Mouse (Mus musculus): ENCODE measurements around the gene Spata31d1d. TPM values are rescaled to one million over a fixed set of nuclear protein-coding genes. Genes with fewer than 3 reads are reported as not detected.

The Spata31d1d gene
- polyA plus RNA-seq, 1 experiment from 2014 or later: not detected

- Histone ChIP-seq H3K4me1 (ENCODE audit: control insufficient read depth, insufficient read depth, low read length) (no peaks in the 10 kb centered on the region), H3K36me3 (ENCODE audit: control insufficient read depth, insufficient read depth, low read length) (no peaks in the 10 kb centered on the region), H3K9ac (ENCODE audit: low read depth, low read length) (peak overlapping the region; percentile 43; the same call in 1 of the 2 replicates), H3K4me3 (ENCODE audit: low read depth, low read length) (peak overlapping the region; percentile 16), H3K4me2 (peak overlapping the region; percentile 61), H3K27ac (ENCODE audit: low read depth, low read length) (peak overlapping the region; percentile 66; the same call in 1 of the 2 replicates), H3K9me3 (replicated peaks; ENCODE audit: control insufficient read depth, low read length) (no peaks in the 10 kb centered on the region), H3K27me3 (ENCODE audit: control insufficient read depth, insufficient read depth, low read length) (no peaks in the 10 kb centered on the region)
- 27% methylated on average over 13 of the region's 13 CpGs for WGBS (ENCODE audit: insufficient replicate concordance)
- ATAC-seq (replicated peaks; ENCODE audit: insufficient number of reproducible peaks, low FRiP score, low TSS enrichment): no peak
These were observed 43.2 kb downstream of the Spata31d1d start for GRCm38 (mm10) chr13:59688338-59688770.

GRCm38 (mm10) chr13:59685236-59685635, 46.3 kb downstream of the Spata31d1d start:
- H3K4me1 ChIP-seq (ENCODE audit: control insufficient read depth, insufficient read depth, low read length): peaks cover 4% of the 10 kb centered on the region; the same call in 1 of the 2 replicates
- no peaks in the 10 kb centered on the region for H3K9me3 ChIP-seq (replicated peaks; ENCODE audit: control insufficient read depth, low read length)
- ATAC-seq (replicated peaks; ENCODE audit: insufficient number of reproducible peaks, low FRiP score, low TSS enrichment): no peak
- 77% methylated on average over 3 of the region's 3 CpGs for WGBS (ENCODE audit: insufficient replicate concordance)
- no peak overlapping the region for H3K9ac ChIP-seq (ENCODE audit: low read depth, low read length)
- H3K36me3 ChIP-seq (ENCODE audit: control insufficient read depth, insufficient read depth, low read length): no peaks in the 10 kb centered on the region
- H3K4me3 ChIP-seq (ENCODE audit: low read depth, low read length): no peak overlapping the region
- H3K4me2 ChIP-seq: no peak overlapping the region
- 0 out of 2 replicates have a peak, but pooled peaks cover 4% of the 10 kb centered on the region for H3K27me3 ChIP-seq (ENCODE audit: control insufficient read depth, insufficient read depth, low read length)
- no peak overlapping the region for H3K27ac ChIP-seq (ENCODE audit: low read depth, low read length)

- Histone ChIP-seq H3K9ac (ENCODE audit: low read depth, low read length) (no peak overlapping the region), H3K9me3 (replicated peaks; ENCODE audit: control insufficient read depth, low read length) (no peaks in the 10 kb centered on the region), H3K36me3 (ENCODE audit: control insufficient read depth, insufficient read depth, low read length) (no peaks in the 10 kb centered on the region), H3K27ac (ENCODE audit: low read depth, low read length) (no peak overlapping the region), H3K4me1 (ENCODE audit: control insufficient read depth, insufficient read depth, low read length) (peaks cover 4% of the 10 kb centered on the region; the same call in 1 of the 2 replicates), H3K4me3 (ENCODE audit: low read depth, low read length) (no peak overlapping the region), H3K27me3 (ENCODE audit: control insufficient read depth, insufficient read depth, low read length) (0 out of 2 replicates have a peak, but pooled peaks cover 4% of the 10 kb centered on the region), H3K4me2 (no peak overlapping the region)
- 19% methylated on average over 7 of the region's 7 CpGs for WGBS (ENCODE audit: insufficient replicate concordance)
- no peak for ATAC-seq (replicated peaks; ENCODE audit: insufficient number of reproducible peaks, low FRiP score, low TSS enrichment)
These were observed 48.9 kb downstream of the Spata31d1d start for GRCm38 (mm10) chr13:59682629-59683028.

GRCm38 (mm10) chr13:59679908-59680307, 51.6 kb downstream of the Spata31d1d start:
- ATAC-seq (replicated peaks; ENCODE audit: insufficient number of reproducible peaks, low FRiP score, low TSS enrichment): no peak
- H3K4me3 ChIP-seq (ENCODE audit: low read depth, low read length): no peak overlapping the region
- H3K4me1 ChIP-seq (ENCODE audit: control insufficient read depth, insufficient read depth, low read length): peaks cover 4% of the 10 kb centered on the region; the same call in 1 of the 2 replicates
- no peaks in the 10 kb centered on the region for H3K9me3 ChIP-seq (replicated peaks; ENCODE audit: control insufficient read depth, low read length)
- H3K4me2 ChIP-seq: no peak overlapping the region
- H3K36me3 ChIP-seq (ENCODE audit: control insufficient read depth, insufficient read depth, low read length): no peaks in the 10 kb centered on the region
- H3K27ac ChIP-seq (ENCODE audit: low read depth, low read length): no peak overlapping the region
- 58% methylated on average over 4 of the region's 4 CpGs for WGBS (ENCODE audit: insufficient replicate concordance)
- H3K27me3 ChIP-seq (ENCODE audit: control insufficient read depth, insufficient read depth, low read length): 0 out of 2 replicates have a peak, but pooled peaks cover 4% of the 10 kb centered on the region
- H3K9ac ChIP-seq (ENCODE audit: low read depth, low read length): no peak overlapping the region

- Histone ChIP-seq H3K36me3 (ENCODE audit: control insufficient read depth, insufficient read depth, low read length) (no peaks in the 10 kb centered on the region), H3K4me1 (ENCODE audit: control insufficient read depth, insufficient read depth, low read length) (peaks cover 4% of the 10 kb centered on the region; the same call in 1 of the 2 replicates), H3K4me2 (no peak overlapping the region), H3K9me3 (replicated peaks; ENCODE audit: control insufficient read depth, low read length) (no peaks in the 10 kb centered on the region), H3K9ac (ENCODE audit: low read depth, low read length) (no peak overlapping the region), H3K27me3 (ENCODE audit: control insufficient read depth, insufficient read depth, low read length) (0 out of 2 replicates have a peak, but pooled peaks cover 4% of the 10 kb centered on the region), H3K4me3 (ENCODE audit: low read depth, low read length) (no peak overlapping the region), H3K27ac (ENCODE audit: low read depth, low read length) (no peak overlapping the region)
- ATAC-seq (replicated peaks; ENCODE audit: insufficient number of reproducible peaks, low FRiP score, low TSS enrichment): no peak
- 58% methylated on average over 4 of the region's 4 CpGs for WGBS (ENCODE audit: insufficient replicate concordance)
These were observed 52.2 kb downstream of the Spata31d1d start for GRCm38 (mm10) chr13:59679306-59679705.

- Histone ChIP-seq H3K9me3 (replicated peaks; ENCODE audit: control insufficient read depth, low read length) (no peaks in the 10 kb centered on the region), H3K27me3 (ENCODE audit: control insufficient read depth, insufficient read depth, low read length) (no peaks in the 10 kb centered on the region), H3K36me3 (ENCODE audit: control insufficient read depth, insufficient read depth, low read length) (no peaks in the 10 kb centered on the region), H3K27ac (ENCODE audit: low read depth, low read length) (no peak overlapping the region), H3K4me2 (no peak overlapping the region), H3K4me3 (ENCODE audit: low read depth, low read length) (no peak overlapping the region), H3K9ac (ENCODE audit: low read depth, low read length) (no peak overlapping the region), H3K4me1 (ENCODE audit: control insufficient read depth, insufficient read depth, low read length) (peaks cover 4% of the 10 kb centered on the region; the same call in 1 of the 2 replicates)
- 78% methylated on average over 11 of the region's 12 CpGs for WGBS (ENCODE audit: insufficient replicate concordance)
- no peak for ATAC-seq (replicated peaks; ENCODE audit: insufficient number of reproducible peaks, low FRiP score, low TSS enrichment)
These were observed 55.0 kb downstream of the Spata31d1d start for GRCm38 (mm10) chr13:59676316-59677229.

Other genes with a start within 250 kb of the Spata31d1d start
- 13.7 and 14.7 TPM in 2 replicates for gene Agtpbp1, start 146.5 kb downstream of the Spata31d1d start, polyA plus RNA-seq (2014; fragmentation: Nextera tagmentation; extraction: Ambion mirVana)
- gene Naa35, start 146.5 kb downstream of the Spata31d1d start, polyA plus RNA-seq (2014; fragmentation: Nextera tagmentation; extraction: Ambion mirVana): 67.0 and 68.4 TPM in 2 replicates
- gene Golm1, start 55.9 kb downstream of the Spata31d1d start, polyA plus RNA-seq (2014; fragmentation: Nextera tagmentation; extraction: Ambion mirVana): 64.8 and 68.7 TPM in 2 replicates
- gene 4921517D22Rik, start 37.6 kb downstream of the Spata31d1d start, polyA plus RNA-seq (2014; fragmentation: Nextera tagmentation; extraction: Ambion mirVana): not detected in 2 replicates
- not detected in 2 replicates for gene Spata31d1a, start 21.4 kb downstream of the Spata31d1d start, polyA plus RNA-seq (2014; fragmentation: Nextera tagmentation; extraction: Ambion mirVana)
- gene Spata31d1b, start 19.5 kb downstream of the Spata31d1d start, polyA plus RNA-seq (2014; fragmentation: Nextera tagmentation; extraction: Ambion mirVana): not detected in 2 replicates
- gene 1700014D04Rik, start 15.0 kb upstream of the Spata31d1d start, polyA plus RNA-seq (2014; fragmentation: Nextera tagmentation; extraction: Ambion mirVana): not detected in 2 replicates
- 168 and 171 TPM in 2 replicates for gene Isca1, start 38.1 kb upstream of the Spata31d1d start, polyA plus RNA-seq (2014; fragmentation: Nextera tagmentation; extraction: Ambion mirVana)
- gene Gm49354, start 50.5 kb upstream of the Spata31d1d start, polyA plus RNA-seq (2014; fragmentation: Nextera tagmentation; extraction: Ambion mirVana): not detected in 2 replicates
- 40.1 and 45.1 TPM in 2 replicates for gene Tut7, start 91.4 kb upstream of the Spata31d1d start, polyA plus RNA-seq (2014; fragmentation: Nextera tagmentation; extraction: Ambion mirVana)

All from heart, embryonic 11.5 days (tissue).